Mouse (Mus musculus): ENCODE measurements around the gene Rhox2g.
"Not testable (repeated sequence)": the region's sequence is repeated elsewhere in the genome, so short reads cannot be mapped to it uniquely, and the experiment has no call there.

DNA sequence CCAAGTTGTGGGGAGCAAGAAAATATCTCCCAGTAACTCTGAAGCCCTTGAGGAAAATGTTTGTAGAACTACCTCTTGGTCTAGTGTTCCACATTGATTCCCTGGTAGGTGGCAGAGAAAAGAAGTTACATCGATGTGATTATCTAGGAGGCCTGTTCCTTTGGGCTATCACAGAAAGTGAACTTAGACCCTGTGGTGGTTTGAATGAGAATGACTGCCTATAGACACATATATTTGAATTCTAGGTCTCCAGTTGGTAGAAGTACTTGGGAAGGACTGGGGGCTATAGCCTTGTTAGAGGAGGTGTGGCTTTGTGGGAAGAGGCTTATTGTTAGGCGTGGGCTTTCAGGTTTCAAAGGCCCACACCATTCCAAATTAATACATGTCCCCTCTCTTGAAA lies 14.8 kb downstream of the Rhox2g start, which contains the start of gene Rhox3g:
- not testable (repeated sequence) for TF ChIP-seq CTCF (IDR thresholded peaks at IDR 0.05; ENCODE audit: low read depth, low read length); POLR2A (IDR thresholded peaks at IDR 0.05; ENCODE audit: borderline replicate concordance, low read depth, low read length)
